Mouse (Mus musculus) hindlimb bud, embryonic 11.5 days (tissue): Measurements from ENCODE around the gene Slc2a8.

Experiments used
- DNase-seq: peaks from one replicate; pipeline ENCODE4 v3.0.0-alpha.2; 2012; ENCODE audit warnings: low read depth, low spot score; ENCODE audit errors: extremely low spot score

Gene Slc2a8

DNA sequence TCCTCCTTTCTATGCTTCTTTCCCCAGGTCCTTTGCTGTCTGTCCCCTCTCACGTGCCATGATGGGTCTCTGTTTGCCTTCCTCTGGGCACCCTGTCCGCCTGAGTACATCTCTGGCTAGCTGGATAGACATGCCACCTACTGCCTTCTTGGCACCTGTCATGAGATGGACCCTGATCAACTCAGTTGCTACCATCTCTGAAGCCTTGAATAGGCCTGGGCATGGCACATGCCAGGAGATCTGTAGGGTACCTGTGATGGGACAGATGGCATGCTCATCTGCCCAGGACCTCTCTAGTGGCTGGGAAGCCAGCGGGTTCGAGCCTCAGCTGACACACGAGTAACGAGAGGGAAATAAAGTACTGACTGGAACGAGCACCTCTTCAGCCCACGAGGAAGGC, 7.7 kb downstream of the Slc2a8 start:
- DNase-seq: no peak

GRCm38 (mm10) chr2:32971235-32971634, 10.6 kb downstream of the Slc2a8 start:
- DNase-seq: no peak

DNA sequence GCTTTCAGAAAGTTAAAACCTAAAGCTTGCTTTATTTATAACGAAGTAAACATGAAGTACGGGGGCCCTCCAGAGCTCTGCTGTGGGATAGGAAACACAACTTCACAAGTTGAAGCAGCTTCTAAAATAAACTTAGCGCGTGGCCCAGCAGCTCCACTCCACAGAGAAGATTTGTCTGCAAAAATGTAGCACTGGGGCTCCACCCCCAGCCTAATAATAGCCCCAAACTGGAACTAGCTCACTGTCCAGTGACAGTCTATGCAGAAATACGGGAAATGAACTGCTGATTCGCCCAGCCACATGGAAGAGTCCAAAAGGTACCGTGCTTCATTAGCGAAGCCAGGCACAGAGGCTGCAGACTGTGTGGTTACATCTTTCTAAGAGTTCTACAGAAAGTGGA, 12.6 kb downstream of the Slc2a8 start:
- no peak for DNase-seq

DNA sequence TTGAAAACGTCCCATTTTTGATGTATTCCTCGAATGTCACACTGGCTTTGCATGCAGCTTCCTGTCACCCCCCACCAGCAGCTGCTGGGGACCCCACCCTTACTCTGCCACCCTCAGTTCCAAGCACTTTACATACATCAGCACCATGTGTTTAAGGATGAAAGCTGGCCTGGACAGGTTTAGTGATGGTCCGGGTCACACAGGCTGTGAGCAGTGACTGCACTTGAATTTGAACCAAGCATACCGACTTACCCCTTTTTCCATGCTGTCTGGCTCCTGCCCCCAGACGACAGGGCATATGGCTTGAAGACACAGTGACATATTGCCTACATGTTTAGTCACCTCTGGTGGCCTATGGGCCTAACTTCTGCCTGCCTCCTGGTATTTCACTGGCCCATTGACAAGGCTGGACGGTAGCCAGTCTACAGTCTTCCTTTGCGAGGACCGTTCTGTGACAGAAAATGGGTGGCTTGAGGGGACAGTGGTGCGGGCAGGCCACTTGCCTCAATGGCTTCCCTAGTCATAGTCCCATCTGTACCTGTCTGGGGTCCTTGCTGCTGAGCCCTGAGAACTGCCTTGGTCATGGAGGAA, 13.8 kb downstream of the Slc2a8 start:
- no peak for DNase-seq

- no peak for DNase-seq
Observed at GRCm38 (mm10) chr2:32966689-32967631, 14.9 kb downstream of the Slc2a8 start.

GRCm38 (mm10) chr2:32966184-32966688, 15.6 kb downstream of the Slc2a8 start:
- DNase-seq: no peak

DNA sequence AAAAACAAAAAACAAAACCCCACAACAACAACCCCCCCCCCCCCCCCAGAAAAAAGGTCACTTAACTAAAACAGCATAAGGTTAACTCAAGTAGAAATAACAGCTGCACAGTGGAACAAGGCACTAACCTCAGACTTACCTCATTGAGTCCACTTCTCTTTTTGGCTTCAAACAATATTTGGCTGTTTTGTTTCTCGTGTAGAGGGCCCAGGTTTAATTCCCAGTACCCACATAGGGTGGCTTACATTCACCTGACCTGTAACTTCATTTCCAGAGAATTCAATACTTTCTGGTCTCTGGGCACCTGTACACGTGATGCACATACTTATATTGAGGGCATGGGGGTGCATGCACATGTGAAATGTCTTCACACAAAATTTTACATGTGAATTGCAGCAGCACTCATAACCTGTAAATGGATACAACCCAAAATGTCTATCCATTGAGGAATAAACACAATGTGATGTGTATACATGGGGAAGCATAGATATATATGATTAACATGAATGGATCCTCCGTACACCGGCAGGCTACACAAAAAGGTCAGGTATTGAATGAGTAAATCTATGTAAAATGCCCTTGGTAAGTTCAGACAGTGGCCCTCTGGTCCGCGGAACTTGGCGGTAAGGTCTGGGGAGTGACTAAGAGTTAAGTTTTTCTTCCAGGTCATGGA, 16.2 kb downstream of the Slc2a8 start:
- no peak for DNase-seq

- DNase-seq: no peak
Observed at GRCm38 (mm10) chr2:32964659-32965457, 17.0 kb downstream of the Slc2a8 start.

DNA sequence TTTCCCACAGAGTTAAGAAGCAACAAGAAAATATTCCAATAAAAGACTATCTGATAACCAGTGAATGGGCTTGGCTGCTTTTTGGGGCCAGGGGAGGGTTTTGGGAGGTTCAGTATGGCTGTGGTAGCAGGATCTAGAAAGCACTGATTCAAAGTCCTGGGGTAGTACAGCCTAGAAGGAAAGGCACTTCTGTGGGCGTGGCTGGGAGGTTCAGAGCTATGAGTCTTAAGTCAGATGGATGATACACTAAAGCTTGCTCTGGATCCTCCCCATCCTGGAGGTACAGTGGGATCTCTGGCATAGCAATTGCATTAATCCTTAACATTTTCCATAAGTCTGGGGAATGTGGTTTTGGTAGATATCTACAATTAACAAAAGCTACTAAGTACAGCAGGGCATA, 17.9 kb downstream of the Slc2a8 start:
- DNase-seq: no peak

- no peak for DNase-seq
Observed at GRCm38 (mm10) chr2:32963544-32963943, 18.3 kb downstream of the Slc2a8 start.

- DNase-seq: no peak
Observed at GRCm38 (mm10) chr2:32962875-32963220, 19.0 kb downstream of the Slc2a8 start.

DNA sequence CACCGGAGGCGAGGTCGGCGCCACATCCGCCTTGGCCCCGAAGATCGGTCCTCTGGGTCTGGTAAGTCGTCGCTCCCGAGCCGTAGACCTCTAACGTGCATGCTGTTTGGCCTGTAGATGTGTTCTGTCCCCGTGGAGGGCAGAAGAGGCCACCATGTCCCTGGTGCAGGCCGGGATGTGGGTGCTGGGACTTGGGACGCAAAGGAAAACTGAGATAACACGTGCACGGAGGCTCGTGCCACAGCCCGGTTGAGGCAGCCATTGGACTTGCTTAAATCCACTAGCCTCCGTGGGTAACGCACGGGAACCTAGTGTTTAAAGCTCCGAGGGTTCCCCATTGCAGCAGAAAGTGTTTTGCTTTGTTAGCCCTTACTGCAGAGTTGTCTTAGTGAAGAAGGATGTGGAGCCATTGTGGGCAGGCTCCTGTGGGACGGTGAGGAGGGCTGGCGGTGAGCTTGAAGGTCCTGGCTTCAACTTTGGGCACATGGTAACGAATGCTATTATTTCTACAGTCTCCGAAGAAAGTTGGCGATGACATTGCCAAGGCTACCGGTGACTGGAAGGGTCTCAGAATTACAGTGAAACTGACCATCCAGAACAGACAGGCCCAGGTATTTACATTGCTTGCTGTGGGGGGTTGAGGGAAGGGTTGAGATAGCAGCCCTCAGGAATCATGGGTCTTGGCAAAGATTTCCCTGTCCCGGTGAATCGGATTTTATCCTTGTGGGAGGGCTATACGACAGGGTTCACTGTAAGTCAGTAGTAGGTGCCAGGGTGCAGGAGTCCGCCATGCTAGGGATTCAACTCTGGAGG, 19.6 kb downstream of the Slc2a8 start:
- DNase-seq: no peak

GRCm38 (mm10) chr2:32961192-32961995, 20.5 kb downstream of the Slc2a8 start, which contains the start of the genes Rpl12 and Lrsam1:
Gene Rpl12, plus strand, starts transcription at chr2:32961559.
Gene Lrsam1, minus strand, starts transcription at chr2:32961614.
- peak; percentile 80 for DNase-seq

GRCm38 (mm10) chr2:32960273-32960672, 21.6 kb downstream of the Slc2a8 start:
- DNase-seq: no peak

GRCm38 (mm10) chr2:32957344-32957743, 24.5 kb downstream of the Slc2a8 start:
- no peak for DNase-seq

- DNase-seq: no peak
Observed at GRCm38 (mm10) chr2:32954581-32954980, 27.3 kb downstream of the Slc2a8 start.

DNA sequence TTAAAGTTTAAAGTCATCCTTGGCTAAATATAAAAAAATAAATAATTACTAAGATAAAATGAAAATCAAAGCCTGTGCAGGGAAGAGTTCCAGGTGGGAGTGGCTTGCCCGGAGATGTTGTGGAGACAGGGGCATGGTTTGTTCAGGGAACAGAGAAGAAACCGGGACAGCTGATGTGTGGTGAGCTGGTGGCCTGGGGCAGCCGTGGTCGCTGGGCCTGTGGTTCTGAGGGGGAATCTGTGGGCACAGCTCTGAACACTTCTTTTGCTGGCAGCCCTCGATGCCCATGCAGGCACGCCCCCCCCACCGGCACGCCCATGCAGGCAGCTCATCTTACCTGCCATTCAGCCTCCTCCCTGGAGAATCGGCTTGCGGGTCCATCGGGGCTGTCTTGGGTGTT, 34.4 kb downstream of the Slc2a8 start:
- DNase-seq: no peak

- no peak for DNase-seq
Observed at GRCm38 (mm10) chr2:32940483-32940882, 41.4 kb downstream of the Slc2a8 start.

DNA sequence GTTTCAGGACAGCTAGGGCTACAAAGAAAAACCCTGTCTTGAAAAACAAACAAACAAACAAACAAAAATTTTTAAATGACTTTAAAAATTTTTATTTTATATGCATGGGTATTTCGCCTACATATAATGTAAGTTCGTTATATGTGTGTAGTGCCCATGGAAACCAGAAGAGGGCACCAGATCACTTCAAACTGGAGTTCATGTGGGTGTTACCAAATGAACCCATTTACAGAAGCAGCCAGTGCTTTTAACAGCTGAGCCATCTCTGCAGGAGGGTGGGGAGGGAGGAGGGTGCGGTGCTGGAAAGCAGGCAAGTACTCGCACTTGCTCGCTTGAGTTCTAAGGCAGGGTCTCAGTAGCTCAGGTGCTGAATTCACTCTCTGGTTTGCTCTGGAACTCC, 42.5 kb downstream of the Slc2a8 start:
- DNase-seq: no peak
